Mouse (Mus musculus): ENCODE results near the gene Ctdspl. TPM values are rescaled to one million over a fixed set of nuclear protein-coding genes. Genes with fewer than 3 reads are reported as not detected.
A peak's percentile ranks its signal among the peaks of the same experiment; 100 is the strongest.

The Ctdspl gene
- total RNA-seq, 2 experiments from 2014 or later = 11.2 to 11.3 TPM

DNA sequence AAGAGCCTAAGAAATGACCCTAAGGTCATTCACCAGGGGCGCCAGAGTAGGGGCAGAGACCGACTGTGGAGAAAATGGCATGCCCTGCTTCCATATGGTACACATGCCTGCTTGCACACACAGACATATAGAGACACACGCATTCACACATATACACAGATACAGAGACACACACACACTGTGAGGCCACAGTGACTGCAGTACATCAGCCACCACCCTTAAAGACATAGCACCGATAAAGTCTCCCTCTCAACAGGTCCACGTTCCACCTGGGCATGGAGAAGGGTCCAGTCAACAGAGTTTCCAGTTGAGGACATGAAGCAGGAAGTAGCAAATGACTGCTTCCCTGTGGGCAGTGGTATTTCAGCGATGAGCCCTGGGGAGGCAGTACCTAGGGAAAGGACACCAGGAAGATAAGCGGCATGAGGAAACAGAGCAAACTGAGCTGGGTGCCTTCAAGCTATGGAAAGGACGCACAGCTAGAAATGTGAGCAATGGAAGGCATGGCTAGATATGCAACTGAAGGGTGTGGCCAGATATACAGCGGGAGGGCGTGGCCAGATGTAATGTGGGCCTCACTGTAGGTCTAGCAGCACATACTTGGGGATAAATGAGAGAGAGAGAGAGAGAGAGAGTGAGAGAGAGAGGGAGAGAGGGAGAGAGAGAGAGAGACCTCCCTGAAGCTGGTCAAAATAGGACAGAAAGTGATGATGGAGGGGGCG is 122.1 kb downstream of the Ctdspl start:
- intact Hi-C loops (cut with DNase I) = no loop called here
- no peak for DNase-seq

GRCm38 (mm10) chr9:119051158-119051557 is 124.9 kb downstream of the Ctdspl start:
- DNase-seq = no peak
- intact Hi-C loops (cut with DNase I) = no loop called here

- intact Hi-C loops (cut with DNase I) = no loop called here
- DNase-seq = no peak
Observed at GRCm38 (mm10) chr9:119052154-119052944, 126.1 kb downstream of the Ctdspl start, which contains the start of gene Vill. Gene Vill (plus strand): TSS chr9:119052778.

GRCm38 (mm10) chr9:119053964-119054576 is 127.8 kb downstream of the Ctdspl start:
- intact Hi-C loops (cut with DNase I) = no loop called here
- no peak for DNase-seq

GRCm38 (mm10) chr9:119055336-119055735 is 129.1 kb downstream of the Ctdspl start:
- intact Hi-C loops (cut with DNase I) = no loop called here
- no peak for DNase-seq

DNA sequence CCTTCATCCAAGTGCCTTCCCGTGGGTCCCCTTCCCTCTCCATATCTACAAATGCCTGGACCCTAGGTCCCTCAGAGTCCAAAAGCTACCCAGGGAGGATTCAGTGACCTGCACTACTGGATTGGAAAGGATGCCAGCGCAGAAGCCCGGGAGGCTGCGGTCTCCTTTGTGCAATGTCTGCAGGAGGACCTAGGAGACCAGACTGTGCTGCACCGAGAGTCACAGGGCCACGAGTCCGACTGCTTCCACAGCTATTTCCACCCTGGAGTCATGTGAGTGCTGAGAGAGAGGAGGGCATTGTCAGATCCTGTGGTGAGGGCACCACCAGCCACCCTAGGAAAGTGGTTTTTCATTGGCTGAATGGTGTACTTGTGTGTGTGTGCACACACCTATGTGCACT is 132.0 kb downstream of the Ctdspl start:
- no peak for DNase-seq
- intact Hi-C loops (cut with DNase I) = no loop called here

GRCm38 (mm10) chr9:119060701-119061100 is 134.4 kb downstream of the Ctdspl start:
- DNase-seq = no peak
- intact Hi-C loops (cut with DNase I) = loop anchor here (10.0 kb wide), 1 partner anchor 476 kb away; no protein-coding TSS in a partner anchor

DNA sequence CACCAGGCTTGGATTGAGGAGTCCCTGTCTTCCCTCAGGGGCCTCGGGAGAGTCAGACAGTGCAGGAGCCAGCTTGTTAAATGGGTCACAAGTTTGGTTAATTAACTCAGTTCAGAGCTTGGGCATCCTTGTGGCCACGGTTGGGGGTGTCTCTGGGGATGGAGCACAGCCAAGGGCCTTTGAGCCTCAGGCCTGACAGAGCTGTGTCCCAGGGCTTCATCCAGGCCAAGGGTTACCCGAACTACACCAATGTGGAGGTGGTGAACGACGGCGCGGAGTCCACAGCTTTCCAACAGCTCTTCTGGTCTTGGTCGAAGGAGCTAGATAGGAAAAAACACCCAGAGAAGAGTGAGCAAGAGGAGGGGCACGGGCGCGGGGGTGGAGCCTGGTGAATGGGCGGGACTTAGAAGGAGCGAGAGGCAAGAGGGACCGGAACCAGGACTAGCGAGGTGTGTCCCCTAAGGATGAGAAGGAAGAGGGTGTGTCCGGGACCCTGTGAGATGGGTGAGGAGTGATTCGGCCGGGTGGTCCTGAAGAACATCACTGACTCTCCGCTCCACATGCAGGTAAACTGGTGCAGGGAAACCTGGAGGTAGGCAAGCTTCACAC is 136.9 kb downstream of the Ctdspl start:
- intact Hi-C loops (cut with DNase I) = loop anchor here (10.0 kb wide), 1 partner anchor 478 kb away; no protein-coding TSS in a partner anchor
- no peak for DNase-seq

DNA sequence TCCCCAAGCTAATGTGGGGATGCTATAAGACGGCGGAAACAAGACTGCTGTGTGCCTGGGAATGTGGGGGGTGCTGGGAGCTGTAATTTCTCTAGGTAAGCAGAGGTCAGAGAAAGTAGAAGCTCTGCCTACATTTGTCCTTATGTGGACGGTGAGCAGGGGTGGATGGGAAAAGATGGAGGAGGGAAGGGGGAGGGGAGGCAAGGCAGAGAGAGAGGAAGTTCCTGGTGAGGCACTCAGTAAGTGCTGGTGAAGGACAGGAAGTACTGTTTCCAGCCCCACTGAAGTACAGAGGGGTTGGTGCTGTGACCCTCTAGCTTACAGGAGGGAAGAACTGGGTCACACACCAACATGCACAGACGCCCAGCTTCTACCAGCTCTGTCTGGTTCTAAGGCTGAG is 138.0 kb downstream of the Ctdspl start:
- intact Hi-C loops (cut with DNase I) = loop anchor here (10.0 kb wide), 1 partner anchor 479 kb away; no protein-coding TSS in a partner anchor
- no peak for DNase-seq

DNA sequence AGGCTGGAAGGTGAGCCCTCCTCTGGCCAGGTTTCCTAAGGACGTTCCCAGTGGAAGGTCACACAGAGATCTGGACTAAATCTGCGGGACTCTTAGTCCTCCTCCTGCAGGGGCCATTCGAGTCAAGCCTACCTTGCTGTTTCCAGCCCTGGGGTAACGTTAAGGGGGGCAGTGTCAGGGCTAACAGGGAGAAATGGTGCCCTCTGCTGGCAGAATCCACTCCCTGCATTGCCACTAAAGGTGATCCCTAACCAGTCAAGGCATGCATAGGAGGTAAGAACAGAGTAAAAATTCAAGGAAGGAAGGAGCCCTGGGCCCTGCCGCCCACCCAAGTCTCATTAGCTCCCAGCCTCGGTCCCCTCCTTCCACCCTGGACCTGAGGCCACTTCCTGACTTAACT is 141.3 kb downstream of the Ctdspl start:
- DNase-seq = peak; percentile 81 to 87
- intact Hi-C loops (cut with DNase I) = loop anchor here (1.0 to 10.0 kb wide), 3 partner anchors 37 to 483 kb away; no protein-coding TSS in a partner anchor

DNA sequence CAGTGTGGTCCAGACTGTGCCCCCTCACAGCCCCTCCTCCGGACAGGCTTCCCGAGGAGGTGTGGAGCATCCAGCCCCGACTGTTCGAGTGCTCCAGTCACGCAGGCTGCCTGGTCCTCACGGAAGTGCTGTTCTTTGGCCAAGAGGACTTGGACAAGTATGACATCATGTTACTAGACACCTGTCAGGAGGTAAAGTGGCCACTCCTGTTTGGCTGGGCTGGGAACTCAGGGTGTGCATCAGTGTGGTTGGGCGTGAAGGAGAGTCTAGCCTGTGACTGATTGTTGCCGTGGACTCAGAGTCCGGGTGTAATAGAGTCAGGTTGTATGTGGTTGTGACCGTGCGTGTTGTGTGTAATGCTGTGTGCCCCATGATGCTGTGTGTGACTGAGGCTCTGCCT is 142.0 kb downstream of the Ctdspl start:
- intact Hi-C loops (cut with DNase I) = loop anchor here (10.0 kb wide), 1 partner anchor 483 kb away; no protein-coding TSS in a partner anchor
- DNase-seq = no peak

- intact Hi-C loops (cut with DNase I) = no loop called here
- no peak for DNase-seq
Observed at GRCm38 (mm10) chr9:119070173-119070825, 144.0 kb downstream of the Ctdspl start.

DNA sequence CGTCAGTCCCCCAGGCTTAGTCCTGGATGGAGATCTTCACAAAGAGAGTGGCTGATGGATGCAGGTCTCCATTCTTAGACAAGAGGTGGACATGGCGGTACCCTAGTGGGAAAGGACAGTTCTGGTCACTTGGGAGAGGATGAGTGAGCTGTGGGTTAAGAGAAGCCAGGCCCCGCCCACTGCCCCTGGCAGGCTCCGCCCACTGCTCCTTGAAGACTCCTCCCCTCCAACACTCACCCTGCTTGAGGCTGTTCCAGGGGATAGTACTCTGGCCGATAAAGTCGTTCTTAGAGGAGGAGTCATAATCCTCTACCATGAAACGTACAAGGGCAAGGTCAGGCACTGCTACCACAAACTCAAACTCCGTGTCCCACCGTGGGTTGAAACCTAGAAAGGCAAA is 145.5 kb downstream of the Ctdspl start:
- peak in 1 of 2 experiments; percentile 7 for DNase-seq
- intact Hi-C loops (cut with DNase I) = no loop called here

GRCm38 (mm10) chr9:119073184-119073895 is 147.1 kb downstream of the Ctdspl start:
- intact Hi-C loops (cut with DNase I) = no loop called here

DNA sequence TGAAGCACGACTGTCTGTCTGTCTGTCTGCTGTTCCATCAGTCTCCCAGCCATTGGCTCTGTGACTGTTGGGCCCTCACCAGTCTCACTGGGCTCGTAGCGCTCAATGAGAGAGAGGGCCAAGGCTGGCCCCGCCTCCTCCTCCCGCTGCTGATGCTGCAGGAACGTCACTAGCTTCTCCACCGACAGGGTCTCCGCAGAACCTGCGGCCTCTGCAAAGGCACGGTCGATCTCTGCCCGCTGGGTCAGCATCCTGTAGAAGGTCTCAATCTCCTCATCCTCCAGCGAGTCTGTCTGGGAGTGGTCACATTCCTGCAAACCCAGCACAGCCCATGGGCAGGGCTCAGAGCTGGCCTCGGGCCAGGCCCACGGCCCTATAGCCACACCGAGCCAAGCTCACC is 149.4 kb downstream of the Ctdspl start:
- intact Hi-C loops (cut with DNase I) = no loop called here

More at GRCm38 (mm10) chr9:119073184-119073895, 147.1 kb downstream of the Ctdspl start:
- DNase-seq = peak in 1 of 2 experiments; percentile 16

GRCm38 (mm10) chr9:119080040-119080675 is 153.9 kb downstream of the Ctdspl start:
- intact Hi-C loops (cut with DNase I) = no loop called here
- no peak for DNase-seq

More for the DNA sequence above, 149.4 kb downstream of the Ctdspl start:
- DNase-seq = no peak

- no peak for DNase-seq
- intact Hi-C loops (cut with DNase I) = no loop called here
Observed at GRCm38 (mm10) chr9:119082039-119082438, 155.8 kb downstream of the Ctdspl start.

GRCm38 (mm10) chr9:119082656-119083430 is 156.6 kb downstream of the Ctdspl start:
- intact Hi-C loops (cut with DNase I) = no loop called here
- no peak for DNase-seq

Data from heart, postnatal 36 days (tissue).